Mouse (Mus musculus): ENCODE results near the gene Piezo1. TPM values are rescaled to one million over a fixed set of nuclear protein-coding genes. Genes with fewer than 3 reads are reported as not detected.

Gene Piezo1
- polyA plus RNA-seq, 1 experiment from 2014 or later, result 5.2 TPM

DNA sequence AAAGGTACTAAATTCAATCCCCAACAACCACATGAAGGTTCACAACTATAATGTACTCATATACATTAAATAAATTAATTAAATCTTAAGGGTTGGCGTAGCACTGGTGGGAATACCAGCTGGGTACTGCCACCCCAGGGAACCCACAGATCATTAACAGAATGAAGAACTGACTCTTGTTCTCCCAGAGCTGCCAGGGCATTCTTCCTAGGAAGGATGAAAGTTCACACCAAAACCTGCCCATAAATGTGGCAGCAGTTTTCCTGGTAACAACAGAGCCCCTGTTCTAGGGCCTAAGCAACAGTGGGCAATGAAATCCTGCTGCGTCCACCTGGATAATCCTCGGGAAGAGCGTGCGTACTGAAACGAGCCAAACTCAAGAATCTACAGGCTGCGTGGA lies 108.8 kb downstream of the Piezo1 start:
- Histone ChIP-seq H3K27me3 (ENCODE audit: control insufficient read depth, insufficient read depth, low read length) (no peaks in the 10 kb centered on the region), H3K4me1 (replicated peaks; ENCODE audit: control insufficient read depth, insufficient read depth, low read length) (peaks cover 4% of the 10 kb centered on the region), H3K27ac (ENCODE audit: low read depth, low read length) (peak overlapping the region; percentile 68), H3K4me3 (ENCODE audit: low read depth, low read length) (peak overlapping the region; percentile 48), H3K9ac (ENCODE audit: low read depth, low read length) (peak overlapping the region; percentile 60; the same call in 1 of the 2 replicates), H3K4me2 (replicated peaks; ENCODE audit: low read depth, low read length) (peak overlapping the region; percentile 53), H3K9me3 (ENCODE audit: control insufficient read depth, low read length) (no peaks in the 10 kb centered on the region), H3K36me3 (ENCODE audit: control insufficient read depth, insufficient read depth, low read length) (no peaks in the 10 kb centered on the region)
- ATAC-seq (ENCODE audit: low FRiP score) (no peak), DNase-seq (ENCODE audit: low spot score) (no peak)
- 28% methylated on average over 7 of the region's 7 CpGs for WGBS

DNA sequence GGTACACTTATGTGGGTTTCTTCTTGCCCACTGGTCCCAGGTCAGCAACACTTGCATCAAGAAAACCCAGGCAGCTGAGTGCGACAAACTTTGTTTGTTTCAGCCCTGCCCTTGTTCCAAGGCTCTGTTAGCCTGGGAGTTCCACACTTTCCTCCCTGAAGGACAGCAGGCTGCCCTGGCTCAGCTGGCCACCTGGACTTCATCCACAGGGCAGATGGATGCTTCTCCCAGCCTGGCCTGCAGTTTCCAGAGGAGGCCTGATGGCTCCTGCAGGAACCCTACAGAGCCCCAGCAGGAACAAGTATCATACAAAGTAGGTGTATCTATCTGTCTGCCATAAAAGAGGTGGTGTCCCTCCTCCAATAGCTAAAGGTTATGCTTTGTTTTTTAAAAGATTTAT lies 109.8 kb downstream of the Piezo1 start:
- Histone ChIP-seq H3K9ac (ENCODE audit: low read depth, low read length) (no peak overlapping the region), H3K4me3 (ENCODE audit: low read depth, low read length) (no peak overlapping the region), H3K36me3 (ENCODE audit: control insufficient read depth, insufficient read depth, low read length) (0 out of 2 replicates have a peak, but pooled peaks cover 2% of the 10 kb centered on the region), H3K9me3 (ENCODE audit: control insufficient read depth, low read length) (no peaks in the 10 kb centered on the region), H3K27me3 (ENCODE audit: control insufficient read depth, insufficient read depth, low read length) (no peaks in the 10 kb centered on the region), H3K4me1 (replicated peaks; ENCODE audit: control insufficient read depth, insufficient read depth, low read length) (peaks cover 4% of the 10 kb centered on the region), H3K4me2 (replicated peaks; ENCODE audit: low read depth, low read length) (no peak overlapping the region), H3K27ac (ENCODE audit: low read depth, low read length) (no peak overlapping the region)
- DNase-seq (ENCODE audit: low spot score) (no peak), ATAC-seq (ENCODE audit: low FRiP score) (no peak)
- WGBS, result 100% methylated on average over 1 of the region's 1 CpGs

DNA sequence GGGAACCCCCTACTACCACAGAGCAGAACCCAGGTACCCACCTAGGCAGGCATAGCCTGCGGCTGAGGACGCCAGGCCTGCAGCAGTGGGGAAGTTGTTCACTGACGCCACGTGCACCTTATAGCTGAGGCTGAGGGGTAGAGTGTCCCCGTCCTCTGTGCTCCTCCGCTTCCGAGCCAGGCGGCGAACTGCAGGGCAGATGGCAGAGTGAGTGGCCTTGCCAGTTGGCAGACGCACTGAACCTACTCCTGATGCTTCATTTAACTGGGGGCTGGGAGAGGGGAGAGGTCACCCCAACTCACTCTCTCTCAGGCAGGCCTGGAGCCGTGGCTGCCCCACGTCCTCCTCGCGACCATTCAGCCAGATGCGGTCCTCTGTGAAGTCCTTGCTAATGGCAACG lies 111.8 kb downstream of the Piezo1 start:
- WGBS, result 94% methylated on average over 16 of the region's 16 CpGs
- H3K9ac ChIP-seq (ENCODE audit: low read depth, low read length), result no peak overlapping the region
- H3K27ac ChIP-seq (ENCODE audit: low read depth, low read length), result no peak overlapping the region
- no peak for DNase-seq (ENCODE audit: low spot score)
- H3K36me3 ChIP-seq (ENCODE audit: control insufficient read depth, insufficient read depth, low read length), result 0 out of 2 replicates have a peak, but pooled peaks cover 9% of the 10 kb centered on the region
- no peak for ATAC-seq (ENCODE audit: low FRiP score)
- H3K4me2 ChIP-seq (replicated peaks; ENCODE audit: low read depth, low read length), result no peak overlapping the region
- H3K9me3 ChIP-seq (ENCODE audit: control insufficient read depth, low read length), result no peaks in the 10 kb centered on the region
- peaks cover 4% of the 10 kb centered on the region for H3K4me1 ChIP-seq (replicated peaks; ENCODE audit: control insufficient read depth, insufficient read depth, low read length)
- H3K4me3 ChIP-seq (ENCODE audit: low read depth, low read length), result no peak overlapping the region
- H3K27me3 ChIP-seq (ENCODE audit: control insufficient read depth, insufficient read depth, low read length), result no peaks in the 10 kb centered on the region

DNA sequence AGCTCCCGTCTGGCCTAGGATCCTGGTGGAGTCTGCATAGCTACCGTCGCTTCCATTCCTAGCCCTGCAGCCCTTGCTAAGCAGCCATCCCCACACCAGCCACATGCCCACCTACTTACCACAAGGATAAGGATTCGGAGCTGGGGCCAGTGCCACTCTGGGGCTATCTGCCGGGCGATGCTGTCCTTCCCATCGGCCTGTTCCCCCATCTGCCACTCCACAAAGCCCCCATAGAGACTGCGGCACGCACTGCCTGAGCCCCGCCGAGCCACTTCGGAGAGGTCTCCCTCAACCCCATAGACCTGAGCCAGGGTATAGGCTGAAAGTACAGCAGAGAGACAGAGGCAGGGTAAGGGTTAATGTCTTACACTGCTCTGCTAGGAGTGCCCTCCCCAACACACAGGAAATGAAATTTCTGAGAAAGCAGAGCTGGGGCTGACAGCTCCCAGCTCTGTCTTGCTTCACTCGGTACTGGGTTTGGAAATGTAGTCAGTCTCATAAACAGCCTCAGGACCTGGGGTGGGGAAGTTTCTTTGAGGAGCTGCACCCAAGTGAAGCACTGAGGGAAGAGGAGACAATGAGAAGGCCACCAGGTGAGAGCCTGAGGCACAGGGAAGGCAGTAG lies 113.3 kb downstream of the Piezo1 start:
- WGBS, result 90% methylated on average over 13 of the region's 13 CpGs
- no peak for DNase-seq (ENCODE audit: low spot score)
- H3K27me3 ChIP-seq (ENCODE audit: control insufficient read depth, insufficient read depth, low read length), result no peaks in the 10 kb centered on the region
- H3K27ac ChIP-seq (ENCODE audit: low read depth, low read length), result no peak overlapping the region
- no peak overlapping the region for H3K4me3 ChIP-seq (ENCODE audit: low read depth, low read length)
- no peak for ATAC-seq (ENCODE audit: low FRiP score)
- H3K4me1 ChIP-seq (replicated peaks; ENCODE audit: control insufficient read depth, insufficient read depth, low read length), result peaks cover 5% of the 10 kb centered on the region
- H3K36me3 ChIP-seq (ENCODE audit: control insufficient read depth, insufficient read depth, low read length), result 0 out of 2 replicates have a peak, but pooled peaks cover 9% of the 10 kb centered on the region
- no peaks in the 10 kb centered on the region for H3K9me3 ChIP-seq (ENCODE audit: control insufficient read depth, low read length)
- H3K4me2 ChIP-seq (replicated peaks; ENCODE audit: low read depth, low read length), result no peak overlapping the region
- H3K9ac ChIP-seq (ENCODE audit: low read depth, low read length), result no peak overlapping the region

DNA sequence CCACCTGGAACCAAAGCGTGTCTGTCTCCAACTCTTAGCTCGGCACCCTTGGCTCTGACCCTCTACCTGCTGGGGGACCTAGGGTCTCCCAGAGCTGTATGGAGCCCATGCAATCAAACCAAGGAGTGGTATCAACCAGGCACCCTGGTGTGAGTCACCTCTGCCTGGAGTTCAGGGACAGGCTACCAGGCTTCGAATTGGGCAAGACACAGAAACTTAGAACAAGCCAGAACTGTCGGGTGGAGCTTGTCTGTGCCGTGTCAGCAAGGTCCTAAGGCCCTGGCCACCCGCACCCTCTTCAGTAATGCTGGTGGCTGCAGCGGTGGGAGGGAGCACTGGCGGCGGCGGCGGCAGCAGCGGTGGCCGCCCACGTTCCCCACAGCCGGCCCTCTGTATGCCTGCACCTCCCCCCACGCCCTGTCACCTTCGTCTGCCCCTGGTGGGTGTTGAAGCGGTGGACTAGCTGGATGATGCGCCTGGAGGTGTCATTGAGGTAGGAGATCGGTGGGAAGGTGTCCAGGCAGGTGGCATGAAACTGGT lies 114.5 kb downstream of the Piezo1 start:
- H3K4me2 ChIP-seq (replicated peaks; ENCODE audit: low read depth, low read length), result no peak overlapping the region
- ATAC-seq (ENCODE audit: low FRiP score) (no peak), DNase-seq (ENCODE audit: low spot score) (no peak)
- 0 out of 2 replicates have a peak, but pooled peaks cover 9% of the 10 kb centered on the region for H3K36me3 ChIP-seq (ENCODE audit: control insufficient read depth, insufficient read depth, low read length)
- H3K4me1 ChIP-seq (replicated peaks; ENCODE audit: control insufficient read depth, insufficient read depth, low read length), result peaks cover 11% of the 10 kb centered on the region; the same call in 1 of the 2 replicates
- H3K27ac ChIP-seq (ENCODE audit: low read depth, low read length), result no peak overlapping the region
- WGBS, result 87% methylated on average over 20 of the region's 20 CpGs
- no peaks in the 10 kb centered on the region for H3K9me3 ChIP-seq (ENCODE audit: control insufficient read depth, low read length)
- no peaks in the 10 kb centered on the region for H3K27me3 ChIP-seq (ENCODE audit: control insufficient read depth, insufficient read depth, low read length)
- no peak overlapping the region for H3K4me3 ChIP-seq (ENCODE audit: low read depth, low read length)
- no peak overlapping the region for H3K9ac ChIP-seq (ENCODE audit: low read depth, low read length)

DNA sequence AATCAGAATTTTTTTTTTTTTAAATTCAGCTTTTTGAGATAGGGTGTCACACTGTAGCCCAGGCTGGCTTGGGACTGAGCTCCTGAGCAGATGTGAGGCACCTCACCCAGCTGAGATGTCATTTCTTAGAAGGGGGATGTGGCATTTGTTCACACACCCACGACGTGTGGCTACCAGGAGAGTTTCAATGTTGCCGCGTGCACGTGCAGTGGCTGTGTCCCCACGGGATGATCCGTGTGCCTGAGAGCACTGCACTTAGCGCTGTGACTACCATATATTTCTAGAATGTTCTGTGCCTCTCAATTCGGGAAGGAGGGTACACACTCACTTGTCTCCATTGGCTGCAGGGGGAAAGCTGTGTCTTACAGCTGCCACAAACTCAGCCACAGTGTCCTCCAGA lies 115.0 kb downstream of the Piezo1 start:
- no peaks in the 10 kb centered on the region for H3K27me3 ChIP-seq (ENCODE audit: control insufficient read depth, insufficient read depth, low read length)
- ATAC-seq (ENCODE audit: low FRiP score) (no peak), DNase-seq (ENCODE audit: low spot score) (no peak)
- H3K9me3 ChIP-seq (ENCODE audit: control insufficient read depth, low read length), result no peaks in the 10 kb centered on the region
- H3K4me1 ChIP-seq (replicated peaks; ENCODE audit: control insufficient read depth, insufficient read depth, low read length), result peaks cover 11% of the 10 kb centered on the region; the same call in 1 of the 2 replicates
- H3K36me3 ChIP-seq (ENCODE audit: control insufficient read depth, insufficient read depth, low read length), result 0 out of 2 replicates have a peak, but pooled peaks cover 9% of the 10 kb centered on the region
- H3K27ac ChIP-seq (ENCODE audit: low read depth, low read length), result no peak overlapping the region
- H3K4me3 ChIP-seq (ENCODE audit: low read depth, low read length), result no peak overlapping the region
- WGBS, result 98% methylated on average over 9 of the region's 9 CpGs
- no peak overlapping the region for H3K9ac ChIP-seq (ENCODE audit: low read depth, low read length)
- H3K4me2 ChIP-seq (replicated peaks; ENCODE audit: low read depth, low read length), result no peak overlapping the region

DNA sequence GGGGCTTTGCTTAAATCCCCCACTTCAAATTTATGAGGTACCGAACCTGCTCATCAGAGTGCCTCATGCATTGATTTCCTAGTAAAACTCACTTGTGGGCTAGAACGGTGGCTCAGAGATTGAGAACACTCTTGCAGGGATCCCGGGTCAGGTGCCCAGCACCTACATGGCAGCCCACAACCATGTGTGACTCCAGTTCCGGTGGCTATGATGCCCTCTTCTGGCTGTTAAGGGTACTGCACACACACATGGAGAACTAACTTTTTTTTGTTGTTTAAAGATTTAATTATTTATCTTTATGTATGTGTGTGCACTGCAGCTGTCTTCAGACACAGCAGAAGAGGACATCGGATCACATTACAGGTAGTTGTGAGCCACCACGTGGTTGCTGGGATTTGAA lies 115.8 kb downstream of the Piezo1 start:
- H3K27me3 ChIP-seq (ENCODE audit: control insufficient read depth, insufficient read depth, low read length), result no peaks in the 10 kb centered on the region
- no peak overlapping the region for H3K4me2 ChIP-seq (replicated peaks; ENCODE audit: low read depth, low read length)
- DNase-seq (ENCODE audit: low spot score) (no peak), ATAC-seq (ENCODE audit: low FRiP score) (no peak)
- H3K9ac ChIP-seq (ENCODE audit: low read depth, low read length), result no peak overlapping the region
- no peaks in the 10 kb centered on the region for H3K9me3 ChIP-seq (ENCODE audit: control insufficient read depth, low read length)
- WGBS, result 87% methylated on average over 6 of the region's 6 CpGs
- peaks cover 11% of the 10 kb centered on the region; the same call in 1 of the 2 replicates for H3K4me1 ChIP-seq (replicated peaks; ENCODE audit: control insufficient read depth, insufficient read depth, low read length)
- 0 out of 2 replicates have a peak, but pooled peaks cover 9% of the 10 kb centered on the region for H3K36me3 ChIP-seq (ENCODE audit: control insufficient read depth, insufficient read depth, low read length)
- H3K27ac ChIP-seq (ENCODE audit: low read depth, low read length), result no peak overlapping the region
- no peak overlapping the region for H3K4me3 ChIP-seq (ENCODE audit: low read depth, low read length)

DNA sequence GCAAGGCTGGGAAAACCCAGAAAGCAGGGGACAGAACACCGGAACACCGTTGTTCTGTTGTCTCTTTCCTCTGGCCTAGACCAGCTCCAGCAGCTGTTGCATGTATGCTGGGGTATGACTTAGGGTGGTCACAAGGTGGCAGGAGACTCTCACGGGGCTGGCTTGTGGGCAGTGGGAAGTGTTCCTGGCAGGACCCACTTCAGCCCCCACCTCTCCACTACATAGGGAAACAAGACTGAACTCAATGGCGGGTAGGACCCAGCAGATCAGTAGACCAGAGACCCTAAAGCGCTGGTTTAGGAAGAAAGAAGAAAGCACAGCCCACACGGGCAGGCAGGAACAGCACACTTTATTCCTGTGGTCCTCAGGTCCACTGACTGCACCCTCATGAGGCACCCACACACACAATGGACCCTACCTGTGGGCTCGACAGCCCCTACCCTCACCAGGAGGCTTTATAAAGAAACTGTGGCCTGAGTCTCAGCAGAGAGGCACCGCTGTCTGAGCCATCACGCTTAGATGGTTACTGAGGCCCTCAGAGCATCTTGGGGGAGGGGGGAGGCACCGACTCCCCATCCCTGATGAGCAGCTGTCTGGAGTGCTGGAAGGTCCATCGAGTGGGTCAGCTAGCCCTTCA lies 117.7 kb downstream of the Piezo1 start:
- ATAC-seq (ENCODE audit: low FRiP score), result peak; percentile 31; the same call in 1 of the 2 replicates
- Histone ChIP-seq H3K36me3 (ENCODE audit: control insufficient read depth, insufficient read depth, low read length) (0 out of 2 replicates have a peak, but pooled peaks cover 9% of the 10 kb centered on the region), H3K9me3 (ENCODE audit: control insufficient read depth, low read length) (no peaks in the 10 kb centered on the region), H3K4me3 (ENCODE audit: low read depth, low read length) (no peak overlapping the region), H3K27me3 (ENCODE audit: control insufficient read depth, insufficient read depth, low read length) (no peaks in the 10 kb centered on the region), H3K4me2 (replicated peaks; ENCODE audit: low read depth, low read length) (no peak overlapping the region), H3K4me1 (replicated peaks; ENCODE audit: control insufficient read depth, insufficient read depth, low read length) (peaks cover 11% of the 10 kb centered on the region; the same call in 1 of the 2 replicates), H3K27ac (ENCODE audit: low read depth, low read length) (no peak overlapping the region), H3K9ac (ENCODE audit: low read depth, low read length) (no peak overlapping the region)
- peak; percentile 3 for DNase-seq (ENCODE audit: low spot score)
- 67% methylated on average over 11 of the region's 11 CpGs for WGBS

Measured in hindbrain, embryonic 11.5 days (tissue).